ENCODE assay signal across 9 mouse cellular contexts in genomic region chr7:81653988-81654387, GRCm38 (mm10). TPM values are rescaled to one million over a fixed set of nuclear protein-coding genes. Genes with fewer than 3 reads are reported as not detected.
DNase-seq lines count a peak whose midpoint lies in the region; ATAC-seq and TF ChIP-seq lines count a peak whose summit lies in the region.
"Had no signal": no experiment of that assay in that cellular context is flagged by ENCODE, and none has a peak within 500 bp of the region (broad histone marks: within the 10 kb centered on the region; RNA-seq: fewer than 3 reads in every experiment).

No protein-coding gene starts in this region.

- WGBS in forebrain, embryonic 14.5 days = 13% methylated on average over 8 of the region's 8 CpGs
- WGBS in limb, embryonic 13.5 days = 3% methylated on average over 8 of the region's 8 CpGs

- no peaks in the 10 kb centered on the region for H3K27me3 ChIP-seq in forebrain, embryonic 14.5 days (replicated peaks; ENCODE audit: control insufficient read depth, insufficient read depth, low read length)
- H3K27me3 ChIP-seq in limb, embryonic 13.5 days = 0 out of 2 replicates have a peak, but pooled peaks cover 2% of the 10 kb centered on the region

- H3K4me2 ChIP-seq in forebrain, embryonic 14.5 days (ENCODE audit: low read length) = 0 out of 2 replicates have a peak overlapping the region, but pooled peaks have one; percentile 19
- H3K4me2 ChIP-seq in limb, embryonic 13.5 days (replicated peaks) = peak overlapping the region; percentile 49

- H3K9ac ChIP-seq in forebrain, embryonic 14.5 days (ENCODE audit: low read length) = peak overlapping the region; percentile 1; the same call in 1 of the 2 replicates
- H3K9ac ChIP-seq in limb, embryonic 13.5 days = no peak overlapping the region
- H3K9ac ChIP-seq: liver, embryonic 14.5 days had no signal

- DNase-seq in layer of hippocampus, adult 11-12 months (ENCODE audit: low spot score) = peak; percentile 38
- DNase-seq in layer of hippocampus, adult 9-10 months (ENCODE audit: low spot score) = no peak
- peak; percentile 86 for DNase-seq in brain, embryonic 14.5 days (ENCODE audit: low read depth)
- peak; percentile 83 for DNase-seq in forebrain, embryonic 14.5 days (ENCODE audit: low spot score)
- no peak for DNase-seq in gastrocnemius, postnatal 4 days (ENCODE audit: low spot score in 2 of 2)
- DNase-seq in MN1 (ENCODE audit: low spot score) = no peak
- no peak for DNase-seq in lung, postnatal 25 days (ENCODE audit: low spot score)

- H3K9me3 ChIP-seq in forebrain, embryonic 14.5 days (replicated peaks; ENCODE audit: control insufficient read depth, low read length) = no peaks in the 10 kb centered on the region
- no peaks in the 10 kb centered on the region for H3K9me3 ChIP-seq in limb, embryonic 13.5 days

- peaks cover 59% of the 10 kb centered on the region for H3K4me1 ChIP-seq in forebrain, embryonic 14.5 days (ENCODE audit: control insufficient read depth, insufficient read depth, low read length)
- H3K4me1 ChIP-seq in limb, embryonic 13.5 days = peaks cover 68% of the 10 kb centered on the region

- H3K4me3 ChIP-seq in forebrain, embryonic 14.5 days (ENCODE audit: low read depth, low read length) = no peak overlapping the region
- no peak overlapping the region for H3K4me3 ChIP-seq in limb, embryonic 13.5 days

- TF ChIP-seq POLR2A in brain, embryonic 14.5 days (IDR thresholded peaks at IDR 0.05; ENCODE audit: borderline replicate concordance, extremely low read depth, insufficient read depth, insufficient read length, poor library complexity, severe bottlenecking) = no peak

- ATAC-seq in forebrain, embryonic 14.5 days = peak; percentile 16; the same call in 1 of the 2 replicates
- 0 out of 2 replicates have a peak, but pooled peaks have one; percentile 9 for ATAC-seq in limb, embryonic 13.5 days (ENCODE audit: low FRiP score, low read depth)

- no peak for TF ChIP-seq CTCF in brain, embryonic 14.5 days (IDR thresholded peaks at IDR 0.05; ENCODE audit: borderline replicate concordance, extremely low read depth, insufficient read depth, insufficient read length)

- peak overlapping the region; percentile 70 for H3K27ac ChIP-seq in forebrain, embryonic 14.5 days (ENCODE audit: low read depth, low read length)
- peak overlapping the region; percentile 73 for H3K27ac ChIP-seq in limb, embryonic 13.5 days
- H3K27ac ChIP-seq: liver, embryonic 14.5 days had no signal

- H3K36me3 ChIP-seq in forebrain, embryonic 14.5 days (ENCODE audit: control insufficient read depth, insufficient read depth, low read length) = no peaks in the 10 kb centered on the region
- no peaks in the 10 kb centered on the region for H3K36me3 ChIP-seq in limb, embryonic 13.5 days

RNA-seq across cellular contexts. Expression of gene Homer2, which starts 53.3 kb away (rescaled TPM):
- 12.9 and 17.1 TPM in 2 replicates for polyA plus RNA-seq in brain, embryonic 14.5 days (2012; rRNA removed)
- polyA plus RNA-seq in forebrain, embryonic 14.5 days (2014; fragmentation: Nextera tagmentation; extraction: Ambion mirVana) = 15.9 and 16.6 TPM in 2 replicates
- polyA plus RNA-seq in limb, embryonic 13.5 days (2015; fragmentation: Nextera tagmentation; extraction: Ambion mirVana) = 35.2 and 36.7 TPM in 2 replicates
- 10 to 100 TPM; 22.3 to 23.3 TPM for total RNA-seq in gastrocnemius, postnatal 4 days (2021)

Comparison
In these comparisons a context has a peak if more than half of its experiments do, and no peak if none do; other contexts are left out.
1. DNase-seq: peak in layer of hippocampus, adult 11-12 months (single experiment), brain, embryonic 14.5 days (single experiment) and forebrain, embryonic 14.5 days (single experiment); none in layer of hippocampus, adult 9-10 months (single experiment), gastrocnemius, postnatal 4 days (0 of 2), MN1 (single experiment) and lung, postnatal 25 days (single experiment).